Mouse (Mus musculus) hindbrain, embryonic 14.5 days (tissue): Measurements from ENCODE around the gene Mmgt2. TPM values are rescaled to one million over a fixed set of nuclear protein-coding genes. Genes with fewer than 3 reads are reported as not detected.
A peak's percentile ranks its signal among the peaks of the same experiment; 100 is the strongest.

ENCODE experiments used
- ATAC-seq: fragments of 200-750 bp; cut with Nextera tagmentation; 2 replicates; pipeline ENCODE4 v1.8.0; 2017; ENCODE audit warnings: moderate number of reproducible peaks, mild to moderate bottlenecking, moderate TSS enrichment, moderate library complexity; ENCODE audit not compliant: low FRiP score
- DNase-seq: peaks from one replicate; pipeline ENCODE4 v3.0.0-alpha.2; 2015; ENCODE audit warnings: low spot score
- H3K27ac ChIP-seq: fragments of 300-500 bp; sonication (generic); 2 replicates; pipeline ENCODE4 v1.5.1; 2014; ENCODE audit warnings: mild to moderate bottlenecking, moderate library complexity
- H3K27me3 ChIP-seq: fragments of 300-500 bp; sonication (generic); 2 replicates; pipeline ENCODE4 v1.6.1; 2014; ENCODE audit warnings: mild to moderate bottlenecking, low read length, mixed read lengths; ENCODE audit not compliant: control insufficient read depth, insufficient read depth
- H3K36me3 ChIP-seq: fragments of 300-500 bp; sonication (generic); replicated peaks from 2 replicates; pipeline ENCODE4 v1.6.1; 2014; ENCODE audit not compliant: control insufficient read depth, insufficient read depth
- H3K4me1 ChIP-seq: fragments of 300-500 bp; sonication (generic); replicated peaks from 2 replicates; pipeline ENCODE4 v1.6.1; 2014; ENCODE audit warnings: antibody characterized with exemption, low read length, mixed read lengths; ENCODE audit not compliant: control insufficient read depth, insufficient read depth
- H3K4me2 ChIP-seq: fragments of 300-500 bp; sonication (generic); replicated peaks from 2 replicates; pipeline ENCODE4 v1.6.1; 2014; ENCODE audit warnings: mild to moderate bottlenecking, moderate library complexity
- H3K4me3 ChIP-seq: fragments of 300-500 bp; sonication (generic); replicated peaks from 2 replicates; pipeline ENCODE4 v1.5.1; 2014; ENCODE audit warnings: mild to moderate bottlenecking, low read length
- H3K9ac ChIP-seq: fragments of 300-500 bp; sonication (generic); 2 replicates; pipeline ENCODE4 v1.6.1; 2014
- H3K9me3 ChIP-seq: fragments of 300-500 bp; sonication (generic); 2 replicates; pipeline ENCODE4 v1.6.1; 2016; ENCODE audit warnings: low read length; ENCODE audit not compliant: control insufficient read depth
- WGBS: fragments of 180-500 bp; shearing (Covaris S2); extraction: QIAGEN DNeasy Blood & Tissue Kit; methylation state at CpG from one replicate; pipeline ENCODE4 v1.1.7; 2014; 5-methylcytosine and 5-hydroxymethylcytosine counted together
- polyA plus RNA-seq: library from polyadenylated mRNA; unstranded; fragments of >200 nt; fragmentation: Nextera tagmentation; extraction: Ambion mirVana; gene quantifications from 2 replicates; pipeline ENCODE4 v1.2.1, GENCODE M21; 2014

Mmgt2 gene
- polyA plus RNA-seq, 1 experiment from 2014 or later, result 33.4 TPM

DNA sequence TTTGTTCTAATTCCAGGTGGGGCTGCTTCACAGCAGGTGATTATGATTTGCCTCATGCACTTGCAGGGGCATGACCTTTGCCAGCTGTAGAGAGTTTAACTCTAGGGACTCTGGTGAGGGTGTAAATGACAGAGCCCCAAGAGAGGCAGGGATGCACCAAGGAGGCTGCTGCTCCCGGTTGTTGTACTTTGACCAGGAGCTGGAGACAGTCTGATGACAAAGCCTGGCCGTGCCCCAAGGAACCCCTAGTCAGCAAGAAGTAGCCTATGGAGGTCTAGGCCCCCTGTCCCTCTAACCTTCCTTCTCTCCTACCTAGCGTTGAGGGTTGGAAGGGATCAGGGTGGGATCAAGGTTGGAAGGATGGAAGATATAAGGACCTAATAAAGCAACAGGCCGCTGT lies 33.0 kb upstream of the Mmgt2 start:
- Histone ChIP-seq H3K4me3 (no peak overlapping the region), H3K9me3 (no peaks in the 10 kb centered on the region), H3K36me3 (peaks cover 16% of the 10 kb centered on the region), H3K9ac (no peak overlapping the region; the same call in 1 of the 2 replicates), H3K4me2 (no peak overlapping the region), H3K27ac (peak overlapping the region; percentile 94), H3K27me3 (no peaks in the 10 kb centered on the region), H3K4me1 (peaks cover 30% of the 10 kb centered on the region)
- DNase-seq (no peak), ATAC-seq (no peak)
- 86% methylated on average over 4 of the region's 4 CpGs for WGBS

DNA sequence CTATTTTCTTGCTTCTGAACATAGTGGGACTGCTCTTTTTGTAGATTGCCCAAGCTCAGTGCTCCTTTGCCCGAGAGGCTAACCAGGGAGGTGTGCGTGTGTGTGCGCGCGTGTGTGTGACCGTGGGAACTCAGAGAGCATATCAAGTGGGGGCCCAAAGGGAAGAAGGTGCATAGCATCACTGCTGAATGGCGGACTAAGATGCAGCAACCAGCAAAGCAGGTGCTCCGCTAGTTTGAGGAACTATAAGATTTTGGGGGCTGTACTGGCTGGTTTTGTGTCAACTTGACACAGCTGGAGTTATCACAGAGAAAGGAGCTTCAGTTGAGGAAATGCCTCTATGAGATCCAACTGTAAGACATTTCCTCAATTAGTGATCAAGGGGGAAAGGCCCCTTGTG lies 27.4 kb upstream of the Mmgt2 start:
- ATAC-seq (no peak), DNase-seq (no peak)
- H3K9me3 ChIP-seq, result no peaks in the 10 kb centered on the region
- whole genome bisulfite sequencing, result 97% methylated on average over 8 of the region's 8 CpGs
- H3K9ac ChIP-seq, result no peak overlapping the region
- no peak overlapping the region for H3K27ac ChIP-seq
- H3K27me3 ChIP-seq, result no peaks in the 10 kb centered on the region
- H3K4me1 ChIP-seq, result peaks cover 14% of the 10 kb centered on the region
- H3K4me2 ChIP-seq, result no peak overlapping the region
- no peak overlapping the region for H3K4me3 ChIP-seq
- peaks cover 16% of the 10 kb centered on the region for H3K36me3 ChIP-seq

DNA sequence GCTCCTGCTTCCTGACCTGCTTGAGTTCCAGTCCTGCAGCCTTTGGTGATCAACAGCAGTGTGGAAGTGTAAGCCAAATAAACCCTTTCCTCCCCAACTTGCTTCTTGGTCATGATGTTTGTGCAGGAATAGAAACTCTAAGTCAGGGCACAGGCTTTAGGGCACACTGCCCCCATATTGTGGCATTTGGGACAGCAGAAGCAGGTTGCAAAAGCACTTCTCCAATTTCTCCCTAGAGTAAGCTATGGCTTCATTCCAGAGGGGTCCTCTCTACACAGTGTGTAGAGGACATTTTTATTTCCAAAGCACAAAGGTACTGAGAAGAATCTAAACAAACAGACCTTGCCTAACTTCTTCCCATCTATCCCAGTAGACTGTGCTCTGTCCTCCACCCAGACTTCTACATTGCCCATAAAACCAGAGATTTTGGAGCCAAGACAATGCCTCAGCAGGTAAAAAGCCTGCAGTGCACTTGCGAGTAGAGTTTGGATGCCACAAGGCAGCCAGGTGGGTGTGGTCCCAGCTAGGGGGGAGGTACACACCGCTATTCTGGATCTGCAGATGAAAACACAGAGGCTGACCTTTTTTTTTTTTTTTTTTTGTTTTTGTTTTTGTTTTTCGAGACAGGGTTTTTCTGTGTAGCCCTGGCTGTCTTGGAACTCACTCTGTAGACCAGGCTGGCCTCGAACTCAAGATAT lies 26.7 kb upstream of the Mmgt2 start:
- DNase-seq (no peak), ATAC-seq (no peak)
- peaks cover 14% of the 10 kb centered on the region for H3K4me1 ChIP-seq
- H3K27me3 ChIP-seq, result no peaks in the 10 kb centered on the region
- peaks cover 16% of the 10 kb centered on the region for H3K36me3 ChIP-seq
- H3K27ac ChIP-seq, result no peak overlapping the region
- no peak overlapping the region for H3K4me3 ChIP-seq
- H3K4me2 ChIP-seq, result no peak overlapping the region
- 78% methylated on average over 4 of the region's 4 CpGs for WGBS
- no peaks in the 10 kb centered on the region for H3K9me3 ChIP-seq
- no peak overlapping the region for H3K9ac ChIP-seq

DNA sequence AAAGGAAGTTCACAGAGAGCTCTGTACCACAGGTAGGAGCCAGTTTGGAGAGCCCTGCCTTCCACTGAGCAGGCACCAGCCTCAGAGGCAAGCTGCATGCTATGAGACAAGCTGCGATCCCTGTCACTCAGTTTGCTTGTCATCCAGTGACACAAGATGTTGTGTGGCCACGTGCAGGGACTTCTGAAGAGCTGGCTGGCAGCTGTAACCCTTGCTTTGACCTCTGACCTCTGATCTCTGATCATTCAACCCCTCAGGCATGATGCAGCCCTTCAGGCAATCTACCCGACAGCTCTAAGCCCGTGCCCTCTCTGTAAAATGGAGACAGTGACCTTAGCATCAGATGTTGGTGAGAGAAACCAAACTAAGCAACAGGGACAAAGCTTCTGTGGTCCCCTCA lies 25.6 kb upstream of the Mmgt2 start:
- ATAC-seq (no peak), DNase-seq (no peak)
- Histone ChIP-seq H3K27ac (no peak overlapping the region), H3K4me3 (no peak overlapping the region), H3K36me3 (peaks cover 16% of the 10 kb centered on the region), H3K4me2 (no peak overlapping the region), H3K27me3 (no peaks in the 10 kb centered on the region), H3K9ac (no peak overlapping the region), H3K4me1 (peaks cover 18% of the 10 kb centered on the region), H3K9me3 (no peaks in the 10 kb centered on the region)
- 31% methylated on average over 4 of the region's 4 CpGs for WGBS

DNA sequence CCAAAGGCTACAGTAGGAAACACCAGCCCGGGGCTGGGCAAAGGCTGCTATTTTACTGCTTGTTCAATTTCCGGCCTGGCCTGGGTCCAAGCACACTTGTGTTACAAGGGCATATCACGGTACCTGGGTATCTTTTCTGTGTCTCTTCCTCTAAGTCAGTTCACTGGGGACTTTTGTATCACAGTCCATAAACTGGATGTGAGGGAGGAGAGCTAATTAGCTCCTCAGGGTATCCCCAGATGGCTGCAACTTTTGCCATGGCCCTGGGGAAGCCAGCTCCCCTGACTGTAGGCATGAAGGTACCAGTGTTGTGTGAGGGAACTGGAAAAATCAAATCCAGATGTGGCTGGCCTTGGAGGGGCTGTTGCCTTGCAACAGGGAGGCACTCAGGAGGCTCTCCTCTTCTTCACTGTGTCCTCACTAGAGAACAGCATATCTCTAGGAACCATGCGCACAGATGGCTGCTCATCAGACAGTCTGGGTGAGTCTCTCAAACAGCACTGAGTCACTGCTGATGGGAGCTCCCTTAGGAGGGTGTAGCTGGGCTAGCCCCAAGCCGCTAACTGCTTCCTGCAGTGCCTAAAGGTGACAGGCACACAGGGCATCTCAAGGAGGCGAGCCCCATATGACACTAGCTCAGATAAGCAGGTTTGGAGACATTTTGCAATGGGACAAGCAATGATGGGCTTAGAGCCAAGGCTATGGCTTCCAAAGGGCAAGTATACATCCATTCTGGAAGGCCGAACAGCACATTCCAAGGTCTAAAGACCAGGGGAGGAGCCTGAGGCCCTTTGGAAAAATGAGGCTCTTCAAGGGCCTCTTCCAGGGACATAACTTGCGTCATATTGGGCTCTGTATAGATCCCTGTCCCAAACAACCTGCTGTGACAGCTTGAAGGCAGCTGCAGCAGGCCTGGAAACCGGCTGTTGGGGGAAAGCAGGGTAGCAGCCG lies 23.8 kb upstream of the Mmgt2 start:
- Histone ChIP-seq H3K4me3 (no peak overlapping the region), H3K27ac (peak overlapping the region; percentile 79)
- 63% methylated on average over 10 of the region's 10 CpGs for WGBS

DNA sequence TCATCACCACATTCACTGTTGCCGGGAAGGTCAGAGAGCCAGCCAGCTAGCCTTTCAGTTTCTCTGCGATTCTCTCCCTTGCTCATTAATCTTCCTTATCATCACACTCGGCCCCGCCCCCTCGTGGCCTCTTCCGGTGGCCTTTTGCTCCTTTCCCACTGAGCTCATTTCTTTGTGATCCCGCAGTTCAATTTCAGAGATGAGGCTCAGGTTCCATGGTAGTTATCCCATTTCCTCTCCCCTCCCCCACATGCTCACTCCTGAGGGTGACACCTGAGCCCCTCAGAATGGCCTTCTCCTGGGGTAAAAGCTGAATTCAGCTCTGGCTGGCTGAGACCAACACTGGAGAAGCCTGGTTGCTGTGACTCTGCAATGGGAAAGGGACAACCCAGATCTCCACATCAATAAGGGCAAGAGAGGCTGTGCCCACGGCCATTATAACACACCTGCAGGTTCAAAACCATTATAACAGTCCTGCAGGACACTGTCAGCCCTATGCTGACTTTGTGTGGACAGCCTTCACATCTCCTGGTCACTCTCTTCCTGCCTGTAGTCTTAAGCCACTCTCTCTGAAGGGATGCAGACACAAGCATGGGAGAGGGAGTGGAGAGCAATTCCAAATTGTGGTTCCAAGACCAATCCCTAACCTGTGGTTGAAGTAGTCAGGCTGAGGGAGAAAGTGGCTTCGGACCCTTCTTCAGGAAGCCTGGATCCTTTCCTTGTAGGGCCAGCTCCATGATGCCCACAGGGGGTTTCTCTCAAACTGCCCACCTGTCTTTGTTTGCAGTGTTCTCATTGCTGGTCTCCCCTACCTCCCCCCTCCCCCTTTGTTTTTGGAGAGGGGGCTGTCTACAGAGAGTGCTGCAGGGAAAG lies 18.9 kb upstream of the Mmgt2 start:
- peak overlapping the region; percentile 78 for H3K27ac ChIP-seq
- no peaks in the 10 kb centered on the region for H3K9me3 ChIP-seq
- no peaks in the 10 kb centered on the region for H3K27me3 ChIP-seq
- DNase-seq (no peak), ATAC-seq (no peak)
- H3K4me2 ChIP-seq, result peak overlapping the region; percentile 36; the same call in 1 of the 2 replicates
- H3K9ac ChIP-seq, result peak overlapping the region; percentile 32; the same call in 1 of the 2 replicates
- no peaks in the 10 kb centered on the region for H3K36me3 ChIP-seq
- H3K4me3 ChIP-seq, result no peak overlapping the region
- whole genome bisulfite sequencing, result 2% methylated on average over 9 of the region's 9 CpGs
- H3K4me1 ChIP-seq, result peaks cover 47% of the 10 kb centered on the region

More for the DNA sequence above, 23.8 kb upstream of the Mmgt2 start:
- 0 out of 2 replicates have a peak overlapping the region, but pooled peaks have one; percentile 11 for H3K9ac ChIP-seq
- no peak for DNase-seq
- peaks cover 34% of the 10 kb centered on the region for H3K4me1 ChIP-seq
- 0 out of 2 replicates have a peak, but pooled peaks have one; percentile 27 for ATAC-seq
- H3K9me3 ChIP-seq, result no peaks in the 10 kb centered on the region
- no peaks in the 10 kb centered on the region for H3K27me3 ChIP-seq
- no peak overlapping the region for H3K4me2 ChIP-seq
- H3K36me3 ChIP-seq, result peaks cover 3% of the 10 kb centered on the region; the same call in 1 of the 2 replicates

DNA sequence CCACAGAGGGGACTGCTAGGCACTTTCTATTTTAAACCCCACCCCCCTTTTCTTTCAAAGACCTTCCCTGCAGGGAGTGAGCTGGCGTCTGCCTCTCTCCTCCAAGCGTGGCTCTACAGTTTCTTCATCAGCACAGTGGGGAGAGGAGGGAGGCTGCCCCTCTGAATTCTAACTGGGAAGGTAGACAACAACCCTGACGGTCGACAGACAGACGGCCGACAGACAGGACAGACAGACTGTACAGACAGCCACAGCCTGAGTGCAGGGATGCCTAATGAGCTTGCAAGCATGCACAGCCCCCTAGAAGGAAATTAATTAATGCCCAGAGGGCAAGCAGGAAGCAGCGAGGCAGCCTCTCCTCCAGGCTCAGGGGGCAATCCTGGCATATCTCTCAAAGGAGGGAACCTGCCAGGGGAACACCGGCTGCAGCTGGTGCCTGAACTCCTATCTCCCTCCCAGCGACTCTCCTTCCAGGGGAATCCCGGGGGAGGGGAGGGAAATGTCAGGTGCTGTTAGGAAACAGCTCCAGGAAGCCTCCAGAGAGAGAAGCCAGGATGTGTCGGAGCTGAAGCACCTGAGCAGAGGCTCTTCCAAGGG lies 18.1 kb upstream of the Mmgt2 start:
- peaks cover 41% of the 10 kb centered on the region for H3K4me1 ChIP-seq
- ATAC-seq (peak; percentile 47; the same call in 1 of the 2 replicates), DNase-seq (no peak)
- WGBS, result 1% methylated on average over 11 of the region's 11 CpGs
- no peaks in the 10 kb centered on the region for H3K36me3 ChIP-seq
- H3K27me3 ChIP-seq, result no peaks in the 10 kb centered on the region
- peak overlapping the region; percentile 78 for H3K27ac ChIP-seq
- peak overlapping the region; percentile 36 for H3K4me2 ChIP-seq
- H3K9me3 ChIP-seq, result no peaks in the 10 kb centered on the region
- peak overlapping the region; percentile 32; the same call in 1 of the 2 replicates for H3K9ac ChIP-seq
- no peak overlapping the region for H3K4me3 ChIP-seq

DNA sequence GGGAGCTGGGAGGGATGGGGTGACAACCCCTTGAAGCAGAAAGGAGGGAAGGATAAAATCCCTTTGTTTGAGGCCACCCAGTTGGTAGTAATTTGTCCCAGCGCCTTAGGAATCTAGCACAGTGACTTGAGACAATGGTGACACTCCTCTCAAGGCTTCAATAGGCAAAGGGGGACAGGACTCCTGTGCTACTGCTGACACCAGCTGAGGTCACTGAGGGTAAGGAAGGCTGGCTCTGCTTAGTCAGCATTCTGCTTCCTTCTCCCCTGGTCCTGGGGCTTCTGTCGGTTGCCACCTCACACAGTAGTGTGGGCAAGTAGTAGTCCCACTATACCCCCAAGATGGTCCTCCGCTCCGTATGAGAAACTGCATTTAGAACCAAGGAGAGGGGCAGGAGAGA lies 17.3 kb upstream of the Mmgt2 start:
- no peak overlapping the region; the same call in 1 of the 2 replicates for H3K27ac ChIP-seq

More for the DNA sequence above, 17.3 kb upstream of the Mmgt2 start:
- H3K4me1 ChIP-seq, result peaks cover 44% of the 10 kb centered on the region
- no peak for DNase-seq
- H3K36me3 ChIP-seq, result no peaks in the 10 kb centered on the region
- 31% methylated on average over 4 of the region's 4 CpGs for WGBS
- no peak overlapping the region for H3K4me3 ChIP-seq
- H3K4me2 ChIP-seq, result no peak overlapping the region
- no peaks in the 10 kb centered on the region for H3K9me3 ChIP-seq
- H3K9ac ChIP-seq, result no peak overlapping the region
- H3K27me3 ChIP-seq, result no peaks in the 10 kb centered on the region
- no peak for ATAC-seq
